Comparison of ENCODE assay signal across 8 mouse cellular contexts in genomic region chr1:90838657-90839056, GRCm38 (mm10). TPM values are rescaled to one million over a fixed set of nuclear protein-coding genes. Genes with fewer than 3 reads are reported as not detected.
DNase-seq lines count a peak whose midpoint lies in the region; TF ChIP-seq lines count a peak whose summit lies in the region.

No protein-coding gene starts in this region.

- no peaks in the 10 kb centered on the region for H3K27me3 ChIP-seq in small intestine, adult 2 months (ENCODE audit: control insufficient read depth, insufficient read depth, low read length)

- no peaks in the 10 kb centered on the region for H3K36me3 ChIP-seq in small intestine, adult 2 months (ENCODE audit: control insufficient read depth, insufficient read depth, low read length)

- no peak overlapping the region for H3K4me3 ChIP-seq in lung, adult 2 months (replicated peaks; ENCODE audit: extremely low read depth, low read depth, low read length)
- H3K4me3 ChIP-seq in gastrocnemius, adult 2 months = peak overlapping the region; percentile 73
- no peak overlapping the region for H3K4me3 ChIP-seq in small intestine, adult 2 months (ENCODE audit: low read depth, low read length)

- H3K27ac ChIP-seq in gastrocnemius, adult 2 months = peak overlapping the region; percentile 91
- peak overlapping the region; percentile 76 for H3K27ac ChIP-seq in small intestine, adult 2 months (ENCODE audit: insufficient read depth, low read depth, low read length)

- WGBS in lung, adult 2 months = 56% methylated on average over 4 of the region's 4 CpGs
- WGBS in small intestine, adult 2 months = 62% methylated on average over 4 of the region's 4 CpGs

- TF ChIP-seq POLR2A in lung, adult 2 months (IDR thresholded peaks at IDR 0.05; ENCODE audit: borderline replicate concordance, extremely low read depth, low read depth, low read length) = no peak
- TF ChIP-seq POLR2A in small intestine, adult 2 months (IDR thresholded peaks at IDR 0.05; ENCODE audit: low read depth, low read length) = no peak

- DNase-seq in lung, adult 2 months = peak; percentile 12
- no peak for DNase-seq in lung, postnatal 4 days
- DNase-seq in gastrocnemius, adult 2 months = peak; percentile 78
- DNase-seq in heart, postnatal 25 days (ENCODE audit: low spot score) = peak; percentile 42
- DNase-seq in spleen, postnatal 14 days (ENCODE audit: low spot score in 2 of 2) = no peak
- no peak for DNase-seq in left cerebral cortex, adult 11 months (ENCODE audit: low spot score)
- DNase-seq in natural killer cell, adult 2 months (ENCODE audit: low spot score in 2 of 2) = no peak

- no peaks in the 10 kb centered on the region for H3K4me1 ChIP-seq in lung, adult 2 months (ENCODE audit: control insufficient read depth, insufficient read depth, low read length)
- no peaks in the 10 kb centered on the region for H3K4me1 ChIP-seq in small intestine, adult 2 months (ENCODE audit: control insufficient read depth, insufficient read depth, insufficient read length, low read length)

- no peak for TF ChIP-seq CTCF in lung, adult 2 months (IDR thresholded peaks at IDR 0.05; ENCODE audit: insufficient read depth, low read length)
- TF ChIP-seq CTCF in gastrocnemius, adult 2 months (IDR thresholded peaks at IDR 0.05) = no peak
- no peak for TF ChIP-seq CTCF in small intestine, adult 2 months (IDR thresholded peaks at IDR 0.05; ENCODE audit: extremely low read depth, insufficient read length, insufficient replicate concordance, low read depth, low read length)

- intact Hi-C loops in gastrocnemius, adult 2 months (cut with DNase I) = loop anchor here (5.0 kb wide), 2 partner anchors 36 to 106 kb away; no protein-coding TSS in a partner anchor
- intact Hi-C loops in heart, postnatal 25 days (cut with DNase I) = no loop called here

RNA-seq across cellular contexts. Expression of gene Col6a3, which starts 5.1 kb away (rescaled TPM):
- polyA plus RNA-seq in lung, adult 2 months (2012; rRNA removed) = 49.7 and 71.8 TPM in 2 replicates
- total RNA-seq in gastrocnemius, adult 2 months (2021) = 10 to 100 TPM; 21.6 to 51.5 TPM
- 10 to 100 TPM; 55.9 to 70.0 TPM for total RNA-seq in heart, postnatal 25 days (2021)
- 11.5 and 19.2 TPM in 2 replicates for polyA plus RNA-seq in small intestine, adult 2 months (2012; rRNA removed)

Comparison
In these comparisons a context has a peak if more than half of its experiments do, and no peak if none do; other contexts are left out.
1. DNase-seq: peak in lung, adult 2 months (single experiment), gastrocnemius, adult 2 months (single experiment) and heart, postnatal 25 days (single experiment); none in lung, postnatal 4 days (0 of 2), spleen, postnatal 14 days (0 of 2), left cerebral cortex, adult 11 months (single experiment) and natural killer cell, adult 2 months (0 of 2).